Comparison of ENCODE assay signal across 23 mouse cellular contexts in genomic region chr17:93550339-93550738, GRCm38 (mm10).
"Had no signal": no experiment of that assay in that cellular context is flagged by ENCODE, and none has a peak within 500 bp of the region (broad histone marks: within the 10 kb centered on the region; RNA-seq: fewer than 3 reads in every experiment).

No protein-coding gene starts in this region.

- ATAC-seq: forebrain, postnatal 0 days; hindbrain, postnatal 0 days; intestine, embryonic 16.5 days; liver, embryonic 12.5 days had no signal

- H3K9ac ChIP-seq: forebrain, postnatal 0 days; heart, embryonic 13.5 days; heart, embryonic 15.5 days; hindbrain, embryonic 13.5 days; hindbrain, embryonic 15.5 days; limb, embryonic 13.5 days; limb, embryonic 15.5 days; liver, embryonic 12.5 days; liver, embryonic 14.5 days had no signal

- DNase-seq: forebrain, postnatal 0 days; gastrocnemius, postnatal 14 days; gastrocnemius, postnatal 36 days; heart, adult 11 months; heart, adult 2 months; heart, postnatal 14 days; heart, postnatal 36 days; kidney, postnatal 14 days; layer of hippocampus, adult 9-11 months; layer of hippocampus, postnatal 36 days; left cerebral cortex, postnatal 4 days; lung, adult 18-20 months had no signal

- H3K4me3 ChIP-seq: heart, adult 2 months; heart, embryonic 13.5 days; heart, embryonic 15.5 days; hindbrain, embryonic 13.5 days; hindbrain, embryonic 15.5 days; limb, embryonic 13.5 days; limb, embryonic 15.5 days; liver, embryonic 12.5 days had no signal

- H3K27ac ChIP-seq: heart, adult 2 months; heart, embryonic 13.5 days; heart, embryonic 15.5 days; hindbrain, embryonic 13.5 days; hindbrain, embryonic 15.5 days; hindbrain, postnatal 0 days; limb, embryonic 13.5 days; limb, embryonic 15.5 days; liver, embryonic 12.5 days; liver, embryonic 14.5 days had no signal

- H3K4me1 ChIP-seq: heart, embryonic 13.5 days; heart, embryonic 15.5 days; hindbrain, embryonic 13.5 days; hindbrain, embryonic 15.5 days; limb, embryonic 13.5 days; limb, embryonic 15.5 days; liver, embryonic 12.5 days had no signal

- H3K4me2 ChIP-seq: heart, embryonic 11.5 days; heart, embryonic 13.5 days; heart, embryonic 15.5 days; hindbrain, embryonic 13.5 days; hindbrain, embryonic 15.5 days; limb, embryonic 13.5 days; limb, embryonic 15.5 days; liver, embryonic 12.5 days had no signal

- H3K36me3 ChIP-seq: heart, embryonic 13.5 days; heart, embryonic 15.5 days; hindbrain, embryonic 13.5 days; hindbrain, embryonic 15.5 days; limb, embryonic 13.5 days; limb, embryonic 15.5 days; liver, embryonic 12.5 days had no signal

- H3K27me3 ChIP-seq: heart, embryonic 13.5 days; heart, embryonic 15.5 days; hindbrain, embryonic 13.5 days; hindbrain, embryonic 15.5 days; limb, embryonic 13.5 days; limb, embryonic 15.5 days; liver, embryonic 12.5 days had no signal

- H3K9me3 ChIP-seq: heart, embryonic 13.5 days; heart, embryonic 15.5 days; hindbrain, embryonic 13.5 days; hindbrain, embryonic 15.5 days; limb, embryonic 13.5 days; limb, embryonic 15.5 days; liver, embryonic 12.5 days had no signal
